Mouse (Mus musculus): ENCODE results near the gene Klf9.
"Not testable (repeated sequence)": the region's sequence is repeated elsewhere in the genome, so short reads cannot be mapped to it uniquely, and the experiment has no call there.

Gene Klf9

DNA sequence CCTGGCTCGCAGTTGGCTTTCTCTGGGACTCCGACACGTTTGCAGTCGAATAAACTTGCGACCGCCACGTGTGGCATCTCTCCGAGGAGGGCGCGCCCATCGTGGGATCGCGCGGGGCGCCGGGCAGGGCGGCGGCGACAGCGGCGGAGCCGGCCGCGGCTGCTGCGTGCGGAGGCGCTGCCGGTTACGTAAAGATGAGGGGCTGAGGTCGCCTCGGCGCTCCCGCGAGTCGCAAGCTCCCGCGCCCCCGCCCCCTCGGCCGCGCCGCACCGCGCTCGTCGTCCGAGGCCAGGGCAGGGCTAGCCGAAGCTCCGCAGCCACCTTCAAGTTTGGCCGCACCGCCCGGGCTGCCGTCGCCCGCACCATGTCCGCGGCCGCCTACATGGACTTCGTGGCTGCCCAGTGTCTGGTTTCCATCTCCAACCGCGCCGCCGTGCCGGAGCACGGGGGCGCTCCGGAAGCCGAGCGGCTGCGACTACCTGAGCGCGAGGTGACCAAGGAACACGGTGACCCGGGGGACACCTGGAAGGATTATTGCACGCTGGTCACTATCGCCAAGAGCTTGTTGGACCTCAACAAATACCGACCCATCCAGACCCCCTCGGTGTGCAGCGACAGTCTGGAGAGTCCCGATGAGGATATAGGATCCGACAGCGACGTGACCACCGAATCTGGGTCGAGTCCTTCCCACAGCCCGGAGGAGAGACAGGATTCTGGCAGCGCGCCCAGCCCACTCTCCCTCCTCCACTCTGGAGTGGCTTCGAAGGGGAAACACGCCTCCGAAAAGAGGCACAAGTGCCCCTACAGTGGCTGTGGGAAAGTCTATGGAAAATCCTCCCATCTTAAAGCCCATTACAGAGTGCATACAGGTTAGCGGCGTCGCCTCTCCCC is 610 bp downstream of the Klf9 start:
- DNase-seq (ENCODE audit: low spot score in 2 of 2), result peak; percentile 71 to 78

DNA sequence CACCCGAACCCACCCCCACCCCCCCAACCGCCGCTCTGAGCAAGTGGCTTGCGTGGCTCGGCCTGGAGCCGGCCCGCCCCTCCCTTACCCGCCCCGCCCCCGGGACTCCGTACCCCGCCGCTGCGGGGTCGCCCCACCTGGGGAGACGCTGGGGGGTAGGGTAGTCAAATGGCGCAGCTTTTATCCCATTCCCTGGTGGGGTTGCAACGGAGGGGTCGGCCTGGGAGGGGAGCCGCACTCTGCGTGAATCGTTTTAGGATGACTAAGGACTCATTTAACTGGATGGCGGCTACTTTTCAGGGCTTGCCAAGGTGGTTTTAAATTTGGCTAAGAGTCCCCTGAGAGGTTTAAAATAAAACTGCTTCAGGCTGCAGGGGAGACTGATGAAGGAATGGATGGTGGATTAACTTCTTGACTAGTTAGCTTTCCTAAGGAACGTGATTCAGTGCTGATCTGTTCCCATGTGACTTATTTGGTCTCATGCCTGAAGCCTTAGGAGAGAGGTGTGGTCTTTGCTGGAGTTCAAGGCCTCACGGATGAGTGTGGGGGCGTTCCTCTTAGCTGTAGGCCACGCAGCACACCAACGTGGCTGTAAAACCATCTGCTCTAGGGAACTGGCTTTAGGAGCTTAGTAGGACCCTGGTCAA is 1.5 kb downstream of the Klf9 start:
- DNase-seq (ENCODE audit: low spot score in 2 of 2), result no peak

DNA sequence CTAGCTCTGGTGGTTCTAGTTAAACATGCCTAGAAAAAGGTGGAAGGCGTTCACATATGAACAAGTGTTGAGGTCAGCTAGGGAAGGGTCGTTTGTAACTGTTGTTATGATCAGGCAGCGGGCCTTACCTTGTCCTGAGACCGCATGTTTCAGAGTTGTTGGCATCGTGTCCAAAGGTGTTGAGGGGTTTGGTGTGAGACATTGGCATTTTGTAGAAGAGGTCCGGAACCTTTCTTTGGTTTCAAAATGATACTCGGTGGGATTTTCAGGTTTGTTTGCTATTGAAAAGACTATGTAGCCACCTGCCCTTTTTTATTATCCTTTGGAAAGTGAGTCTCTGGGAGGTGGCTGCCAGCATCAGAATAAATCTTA is 2.0 kb downstream of the Klf9 start:
- no peak for DNase-seq (ENCODE audit: low spot score in 2 of 2)

DNA sequence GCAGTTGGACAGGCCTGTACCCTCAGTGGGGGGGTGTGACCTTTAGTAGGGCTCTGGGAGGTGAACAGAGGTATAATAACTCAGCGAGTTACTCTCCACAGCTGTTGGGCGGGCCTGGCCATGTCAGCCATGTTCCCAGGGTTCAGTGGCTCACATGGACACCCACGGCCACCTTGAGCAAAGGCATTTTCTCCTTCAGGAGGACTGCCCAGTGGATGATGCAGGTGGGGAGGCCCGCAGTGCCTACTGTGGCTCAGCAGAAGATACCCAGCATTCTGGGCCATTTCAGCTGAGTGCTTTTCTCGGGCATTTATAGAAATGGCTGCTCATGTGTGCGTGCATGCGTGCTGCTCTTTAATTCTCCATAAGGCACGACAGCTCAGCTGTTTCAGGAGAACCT is 2.5 kb downstream of the Klf9 start:
- peak in 1 of 2 experiments; percentile 52 for DNase-seq (ENCODE audit: low spot score in 2 of 2)

DNA sequence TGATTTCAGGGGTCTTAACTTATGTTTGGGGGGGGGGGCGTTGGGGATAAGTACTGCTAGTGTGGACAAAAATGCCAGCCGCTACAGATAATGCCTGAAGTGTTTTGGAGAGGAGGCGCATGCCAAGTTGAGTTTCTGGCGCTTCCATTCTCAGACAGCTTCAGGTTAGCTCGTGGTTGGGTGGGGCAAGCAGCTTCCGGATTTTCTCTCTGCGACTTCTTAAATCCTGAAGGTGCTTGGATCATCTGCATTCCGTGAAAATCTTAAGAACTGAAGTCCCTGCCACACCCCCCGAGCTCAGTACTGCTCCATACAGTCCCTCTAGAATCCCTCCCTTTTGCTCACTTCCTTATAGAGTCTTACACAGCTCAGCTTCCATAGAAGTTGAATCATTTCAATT is 3.0 kb downstream of the Klf9 start:
- DNase-seq (ENCODE audit: low spot score in 2 of 2), result no peak

DNA sequence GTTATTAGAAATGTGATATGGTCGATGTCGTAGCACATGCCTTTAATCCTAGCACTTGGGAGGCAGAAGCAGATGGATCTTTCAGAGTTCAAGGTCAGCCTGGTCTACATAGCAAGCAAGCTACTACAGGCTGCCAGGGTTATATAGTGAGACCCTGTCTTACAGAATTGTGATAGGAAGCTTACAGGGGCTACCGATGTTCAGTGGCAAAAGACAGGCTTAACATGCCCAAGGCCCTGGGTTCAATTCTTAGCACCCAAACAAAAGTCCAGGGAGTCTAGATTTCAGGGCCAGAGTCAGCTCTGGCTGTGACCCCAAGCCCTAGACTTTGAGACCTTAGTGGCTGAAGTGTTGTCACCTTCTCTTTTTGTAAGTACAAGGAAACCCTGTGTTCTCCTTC is 4.1 kb downstream of the Klf9 start:
- no peak for DNase-seq (ENCODE audit: low spot score in 2 of 2)

DNA sequence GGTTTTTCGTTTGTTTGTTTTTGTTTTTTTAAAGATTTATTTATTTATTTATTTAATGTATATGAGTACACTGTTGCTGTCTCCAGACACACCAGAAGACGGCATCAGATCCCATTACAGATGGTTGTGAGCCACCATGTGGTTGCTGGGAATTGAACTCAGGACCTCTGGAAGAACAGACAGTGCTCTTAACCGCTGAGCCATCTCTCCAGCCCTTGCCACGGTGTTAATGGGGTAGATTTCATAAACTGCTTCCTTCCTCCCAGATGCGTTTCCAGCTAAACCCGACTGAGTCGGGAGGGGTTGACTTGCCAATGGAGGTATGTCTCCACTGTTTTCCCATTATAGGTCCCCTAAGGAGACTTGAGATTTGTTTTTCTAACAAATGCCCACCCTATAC is 4.5 kb downstream of the Klf9 start:
- not testable (repeated sequence) for DNase-seq (ENCODE audit: low spot score in 2 of 2)

DNA sequence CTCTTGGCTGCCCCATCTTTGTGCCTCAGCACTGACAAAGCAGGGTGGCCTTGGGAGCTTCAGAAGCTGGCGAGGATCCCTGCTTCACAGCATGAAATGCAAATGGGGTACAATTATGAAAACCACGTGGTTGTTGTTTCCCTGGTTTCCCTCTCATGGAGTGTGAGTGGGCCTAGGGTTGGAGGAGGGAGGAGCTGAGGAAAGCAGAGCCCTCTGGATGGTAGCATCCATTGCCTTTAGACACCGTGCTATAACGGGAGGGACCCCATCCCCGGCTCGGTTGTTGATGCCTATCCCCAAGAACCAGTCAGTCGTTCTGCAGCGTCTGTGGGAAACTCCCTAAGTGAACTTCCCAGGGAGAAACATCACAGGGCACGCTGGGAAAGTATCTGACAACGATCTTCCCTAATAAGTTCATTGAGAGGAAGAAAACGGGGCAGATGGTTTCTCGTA is 5.4 kb downstream of the Klf9 start:
- DNase-seq (ENCODE audit: low spot score in 2 of 2), result peak; percentile 63 to 75

DNA sequence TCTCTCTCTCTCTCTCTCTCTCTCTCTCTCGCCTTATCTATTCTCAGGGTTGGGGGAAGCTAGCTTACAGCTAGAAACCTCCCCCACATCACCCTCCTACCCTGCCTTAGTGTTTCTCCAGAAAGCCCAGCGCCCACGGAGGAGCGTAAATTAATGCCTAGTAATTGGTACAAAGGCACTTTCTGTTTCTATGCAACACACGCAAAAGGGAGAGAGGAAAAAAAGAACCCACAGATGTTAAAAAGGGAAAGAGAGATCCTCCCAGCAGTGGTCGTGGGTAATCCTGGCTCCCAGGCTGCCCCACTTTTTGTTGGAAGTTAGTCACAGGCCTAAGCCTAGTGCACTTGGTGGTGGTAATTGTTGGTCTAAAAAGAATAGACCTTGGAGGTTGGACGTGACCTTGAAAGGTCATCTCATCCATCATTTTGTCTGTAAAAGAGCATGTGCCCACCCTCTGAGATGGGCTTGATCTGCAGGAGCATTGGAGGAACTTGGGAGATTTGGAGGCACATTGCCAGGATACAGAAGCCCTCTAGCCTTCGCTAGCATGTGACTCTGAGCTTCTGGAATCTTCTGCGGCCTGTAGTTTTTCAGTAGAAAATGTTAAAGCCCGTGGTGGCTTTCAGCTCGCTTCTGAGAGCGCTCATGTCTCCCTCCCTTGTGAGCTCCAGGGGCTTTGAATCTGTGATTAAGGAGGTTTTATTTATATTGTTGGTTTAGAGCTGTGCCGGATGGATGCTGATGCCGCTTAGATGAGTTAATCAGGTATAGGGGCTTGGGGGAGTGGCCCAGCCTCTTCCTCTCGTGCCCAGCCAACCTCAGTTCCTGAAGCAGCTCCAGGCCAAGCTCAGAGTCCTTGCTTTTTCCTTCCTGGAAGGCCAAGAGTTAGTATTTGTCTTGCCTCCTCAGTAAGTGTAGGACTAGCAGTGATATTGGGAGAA is 6.3 kb downstream of the Klf9 start:
- peak; percentile 76 to 81 for DNase-seq (ENCODE audit: low spot score in 2 of 2)

DNA sequence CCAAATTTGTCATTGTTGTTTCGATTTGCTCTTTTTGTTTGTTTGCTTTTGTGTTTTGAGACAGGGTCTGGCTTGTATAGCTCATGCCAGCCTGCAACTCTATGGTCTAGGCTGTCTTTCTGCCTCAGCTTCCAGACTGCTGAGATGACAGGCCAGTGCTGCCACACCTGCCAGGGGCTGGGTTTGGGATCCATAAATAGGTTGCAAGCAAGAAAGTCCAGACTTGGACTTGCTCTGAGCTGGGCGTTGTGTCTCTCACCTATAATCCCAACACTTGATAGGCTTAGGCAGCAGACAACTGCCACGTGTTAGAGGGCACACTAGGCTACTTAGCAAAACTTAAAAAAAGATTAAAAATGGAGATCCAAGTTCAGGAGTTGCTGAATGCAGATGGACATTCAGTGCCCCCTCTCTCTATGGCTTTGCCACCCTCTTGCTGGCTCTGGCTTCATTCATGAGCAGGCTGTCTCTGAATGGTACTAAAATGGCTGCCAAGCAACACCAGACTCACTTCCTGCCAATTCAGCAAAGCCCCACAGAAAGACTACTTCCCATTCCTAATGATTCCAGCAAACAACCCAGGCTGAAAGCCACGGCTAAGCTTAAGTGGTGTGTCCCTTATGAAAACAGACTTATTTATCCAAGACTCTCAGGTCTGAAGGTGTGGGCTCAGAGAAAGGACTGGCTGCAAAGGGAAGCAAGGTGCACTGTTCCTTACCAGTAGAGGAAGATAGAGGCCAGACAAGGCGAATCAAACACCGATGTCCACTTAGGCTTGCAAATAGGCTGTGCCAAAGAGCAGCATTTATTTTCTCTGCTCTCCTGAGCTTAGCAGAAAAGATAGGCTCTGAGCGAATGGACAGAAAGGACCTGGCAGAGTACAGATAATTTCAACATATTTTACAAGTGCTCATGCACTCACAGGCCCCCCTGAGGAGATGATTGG is 8.7 kb downstream of the Klf9 start:
- peak in 1 of 2 experiments; percentile 47 for DNase-seq (ENCODE audit: low spot score in 2 of 2)

DNA sequence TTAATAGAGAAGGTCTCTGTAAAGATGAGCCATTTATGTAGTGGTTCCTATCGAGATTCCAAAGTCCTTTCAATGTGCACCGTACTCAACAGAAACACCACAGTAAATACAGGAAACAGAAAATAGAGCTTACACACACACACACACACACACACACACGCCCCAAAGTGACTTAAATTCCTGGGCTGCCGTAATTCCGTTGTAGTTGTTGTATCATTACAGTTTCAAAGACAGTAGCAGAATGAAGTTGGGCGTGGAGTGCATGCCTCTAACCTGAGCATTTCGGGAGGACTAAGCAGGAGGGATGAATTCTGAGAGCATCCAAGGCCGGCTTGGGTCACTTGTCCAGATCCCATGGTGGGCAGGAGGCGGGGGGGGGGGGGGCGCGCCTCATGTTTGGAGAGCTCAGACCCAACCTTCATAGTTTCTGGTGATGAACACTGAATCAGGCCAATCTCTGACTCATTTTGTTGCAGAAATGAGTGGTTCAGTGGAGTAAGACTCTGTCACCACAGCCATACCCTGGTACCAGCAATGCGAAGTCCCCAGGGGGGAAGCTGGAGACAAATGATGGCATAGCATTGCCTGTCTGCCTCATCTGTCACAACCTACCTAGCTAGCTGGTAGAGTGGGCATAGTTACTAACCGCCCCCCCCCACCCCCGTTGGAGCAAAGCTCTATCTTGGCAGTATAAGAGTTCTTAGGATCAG is 9.7 kb downstream of the Klf9 start:
- DNase-seq (ENCODE audit: low spot score in 2 of 2), result no peak

DNA sequence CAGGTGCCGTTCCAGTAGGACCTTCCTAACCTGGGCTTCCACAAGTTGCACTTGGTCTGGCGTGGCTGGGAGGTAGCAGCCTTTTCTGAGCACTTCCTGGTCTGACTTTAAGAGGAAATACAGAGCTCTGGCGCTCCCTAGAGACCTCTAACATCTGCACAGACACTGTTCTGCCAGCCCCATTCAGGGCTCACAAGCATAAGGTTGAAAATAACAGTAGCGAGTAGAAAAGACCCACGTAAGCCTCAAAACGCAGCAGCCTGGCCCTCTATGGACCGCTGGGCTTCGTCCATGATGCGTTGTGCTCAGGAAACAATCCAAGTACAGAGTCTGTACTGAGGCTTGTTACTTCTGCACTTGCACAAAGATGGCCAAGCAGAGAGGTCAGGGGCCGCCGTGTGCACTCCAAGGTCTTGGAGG is 10.6 kb downstream of the Klf9 start:
- DNase-seq (ENCODE audit: low spot score in 2 of 2), result no peak

DNA sequence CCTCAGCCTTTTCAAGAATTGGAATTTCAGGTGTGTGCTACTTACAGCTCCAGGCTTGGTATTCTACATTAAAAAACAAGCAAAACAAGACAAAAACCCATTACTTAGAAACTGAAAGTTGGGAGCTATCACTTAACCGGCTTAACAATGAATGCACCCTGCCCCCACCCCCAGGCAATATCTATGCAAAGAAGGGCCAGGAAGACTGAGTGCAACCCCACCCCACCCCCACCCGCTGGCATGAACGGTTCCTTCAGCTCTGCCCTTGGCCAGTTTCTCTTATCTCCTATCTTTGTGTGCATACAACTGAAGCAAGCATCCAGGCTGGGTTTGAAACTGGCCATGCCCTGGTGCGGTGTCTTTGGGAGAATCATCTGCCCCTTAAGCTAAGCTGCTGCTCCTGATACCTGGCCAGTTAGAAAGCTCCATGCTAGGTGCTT is 11.2 kb downstream of the Klf9 start:
- no peak for DNase-seq (ENCODE audit: low spot score in 2 of 2)

DNA sequence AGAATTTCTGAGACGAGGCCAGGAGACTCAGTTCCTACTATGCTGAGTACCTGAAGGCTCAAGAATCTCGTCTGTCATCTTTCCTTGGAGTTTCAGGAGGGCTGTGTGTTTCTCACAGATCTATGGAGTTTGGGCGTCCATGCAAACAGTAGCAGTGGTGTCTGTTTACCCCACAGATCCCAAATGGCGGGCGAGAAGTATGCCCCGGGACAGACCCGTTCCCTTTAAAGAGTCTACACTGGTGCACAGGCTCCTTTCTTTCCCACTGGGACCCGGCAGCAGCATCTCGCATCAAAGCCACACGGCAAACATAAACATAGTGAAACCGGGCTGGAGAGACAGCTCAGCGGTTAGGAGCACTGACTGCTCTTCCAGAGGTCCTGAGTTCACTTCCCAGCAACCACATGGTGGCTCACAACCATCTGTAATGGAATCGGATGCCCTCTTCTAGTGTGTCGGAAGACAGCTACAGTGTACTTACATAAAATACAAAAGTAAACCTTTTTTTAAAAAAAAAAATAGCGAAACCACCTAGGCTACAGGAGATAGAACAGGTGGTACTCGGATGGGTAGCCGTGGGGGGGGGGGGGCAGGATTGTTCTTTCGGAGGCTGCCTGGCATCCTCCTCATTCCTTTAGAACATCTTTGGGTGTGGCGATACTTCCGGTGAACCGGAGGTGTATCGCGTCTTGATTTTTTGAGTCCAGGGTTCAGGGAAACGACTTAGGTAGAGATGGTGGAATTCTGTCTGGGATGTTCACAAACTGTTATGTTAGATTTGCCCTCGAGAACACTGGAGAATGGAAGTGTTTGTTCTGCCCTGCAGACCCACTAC is 12.0 kb downstream of the Klf9 start:
- DNase-seq (ENCODE audit: low spot score in 2 of 2), result no peak

DNA sequence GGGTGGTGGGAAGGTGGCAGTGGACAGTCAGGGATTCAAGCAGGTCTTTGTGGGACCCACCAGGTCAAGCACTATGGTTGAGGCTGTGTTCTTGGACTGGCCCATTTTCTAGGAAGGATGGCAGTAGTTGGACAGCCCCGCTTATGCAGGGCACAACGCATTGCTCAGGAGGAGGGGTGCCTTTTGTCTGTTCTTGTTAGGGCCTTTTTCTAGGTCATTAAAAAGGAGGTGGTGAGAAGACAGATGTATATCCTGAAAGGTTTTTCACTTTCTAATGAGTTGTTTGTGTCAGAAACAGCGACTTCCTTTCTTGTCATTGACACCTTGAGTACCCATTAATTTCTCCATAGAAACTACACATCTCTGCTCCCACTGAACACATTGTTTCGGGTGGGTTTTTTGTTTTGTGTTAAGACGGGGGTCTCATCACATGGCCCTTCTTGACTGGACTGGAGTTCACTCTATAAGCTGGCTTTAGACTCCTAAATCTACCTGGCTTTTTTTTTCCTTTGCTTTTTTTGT is 12.6 kb downstream of the Klf9 start:
- DNase-seq (ENCODE audit: low spot score in 2 of 2), result no peak

DNA sequence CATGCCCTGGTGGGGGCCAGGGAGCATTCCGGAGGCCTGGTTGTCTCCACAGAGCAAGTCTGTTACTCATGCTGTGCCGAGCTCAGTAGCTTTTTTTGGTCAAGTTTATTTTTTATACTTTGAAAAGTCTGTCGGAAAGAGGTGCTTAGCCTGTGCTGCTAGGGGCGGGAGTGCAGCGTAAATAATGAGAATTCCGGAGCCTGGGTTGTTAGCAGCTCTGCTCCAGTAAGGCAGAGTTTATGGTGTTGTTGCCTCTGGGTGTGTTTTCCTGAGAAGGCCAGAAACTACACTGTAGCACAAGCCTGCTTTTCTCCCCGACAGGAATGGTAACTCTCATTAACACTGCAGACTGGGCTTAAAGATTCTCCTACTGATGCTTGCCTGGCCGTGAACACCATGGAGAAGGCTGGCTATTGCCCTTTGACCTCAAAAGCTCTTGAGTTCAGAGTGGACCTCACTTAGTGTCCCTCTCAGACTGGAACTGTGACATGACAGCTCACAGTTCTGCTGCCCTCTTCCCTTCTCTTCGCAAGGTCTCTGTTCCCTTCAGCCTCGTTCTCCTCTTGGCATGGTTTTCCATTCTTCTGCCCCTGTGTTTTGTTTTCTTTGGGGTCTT is 18.9 kb downstream of the Klf9 start:
- DNase-seq (ENCODE audit: low spot score in 2 of 2), result no peak

DNA sequence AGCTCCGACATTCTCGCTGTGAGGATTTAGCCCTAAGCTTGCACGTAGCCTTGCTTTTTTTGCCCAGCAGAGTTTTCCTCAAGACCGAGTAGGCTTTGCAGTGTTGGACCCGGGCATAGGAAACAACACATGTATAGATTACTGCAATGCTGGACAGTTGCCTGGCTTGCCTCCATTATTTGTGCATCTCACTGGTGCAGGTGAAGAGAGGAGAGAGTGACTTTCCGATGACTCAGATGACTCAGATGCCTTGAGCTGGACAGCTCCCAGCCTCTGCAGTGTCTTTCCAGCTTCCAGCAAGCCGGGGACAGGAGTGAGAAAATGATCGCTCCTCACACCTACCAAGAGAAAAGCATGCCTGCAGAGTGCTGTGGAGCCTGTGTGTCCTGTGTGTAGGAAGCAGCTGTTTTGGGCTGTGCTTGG is 21.4 kb downstream of the Klf9 start:
- DNase-seq (ENCODE audit: low spot score in 2 of 2), result peak; percentile 66 to 71

DNA sequence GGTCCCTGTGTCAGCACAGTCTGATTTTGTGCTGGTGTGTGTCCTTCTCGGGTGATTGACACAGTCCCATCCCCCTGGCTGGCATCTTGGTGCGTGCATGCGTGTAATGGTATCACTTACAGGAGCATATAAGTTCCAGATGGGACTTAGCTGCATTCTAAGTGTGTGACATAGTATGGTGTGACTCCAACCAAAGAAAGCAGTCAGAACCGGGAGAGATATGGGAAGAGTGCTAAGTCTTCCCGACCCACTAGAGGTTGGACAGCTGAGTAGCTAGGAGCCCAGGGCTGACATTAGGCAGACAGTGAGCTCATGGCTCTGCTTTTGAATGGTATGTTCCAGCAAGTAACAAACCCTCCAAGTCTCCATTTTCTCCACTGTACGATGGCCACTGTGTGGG is 21.9 kb downstream of the Klf9 start:
- no peak for DNase-seq (ENCODE audit: low spot score in 2 of 2)

DNA sequence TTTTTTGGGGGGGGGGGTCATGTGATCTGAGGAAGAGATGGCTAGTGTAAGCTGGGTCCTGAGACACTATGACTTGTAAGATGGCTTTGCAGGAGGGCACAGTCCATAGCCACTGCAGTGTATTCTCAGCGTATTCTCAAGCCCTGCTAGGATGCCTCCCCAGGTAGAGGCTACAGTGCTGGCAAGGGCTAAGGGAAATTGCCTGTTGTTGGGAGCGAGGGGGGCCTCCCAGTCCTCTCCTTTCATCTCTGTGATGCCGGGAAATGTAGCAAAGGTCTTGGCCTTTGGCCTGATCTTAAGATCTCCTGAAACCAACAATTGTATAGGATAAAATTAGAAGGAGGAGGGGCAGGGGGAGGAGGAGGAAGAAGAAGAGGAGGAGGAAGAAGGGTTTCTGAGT is 22.3 kb downstream of the Klf9 start:
- no peak for DNase-seq (ENCODE audit: low spot score in 2 of 2)
